Mouse (Mus musculus): ENCODE data around the gene Gm11168. TPM values are rescaled to one million over a fixed set of nuclear protein-coding genes. Genes with fewer than 3 reads are reported as not detected.
"Not testable (repeated sequence)": the region's sequence is repeated elsewhere in the genome, so short reads cannot be mapped to it uniquely, and the experiment has no call there.

Gm11168 gene
- polyA plus RNA-seq, 1 experiment from 2014 or later = not detected

GRCm38 (mm10) chr9:3023985-3024648, 21.0 kb downstream of the Gm11168 start:
- not testable (repeated sequence) for H3K27ac ChIP-seq (ENCODE audit: low read length); H3K9me3 ChIP-seq (ENCODE audit: control insufficient read depth, low read length); H3K4me2 ChIP-seq (ENCODE audit: low read depth, low read length); ATAC-seq; H3K27me3 ChIP-seq (replicated peaks; ENCODE audit: control insufficient read depth, insufficient read depth, low read length); H3K9ac ChIP-seq (ENCODE audit: low read depth, low read length); H3K4me3 ChIP-seq (ENCODE audit: low read length); H3K4me1 ChIP-seq (ENCODE audit: control insufficient read depth, insufficient read depth, low read length); H3K36me3 ChIP-seq (ENCODE audit: control insufficient read depth, insufficient read depth, low read length)
- 64% methylated on average over 15 of the region's 16 CpGs for WGBS

- H3K9ac ChIP-seq (ENCODE audit: low read depth, low read length); H3K4me3 ChIP-seq (ENCODE audit: low read length); H3K36me3 ChIP-seq (ENCODE audit: control insufficient read depth, insufficient read depth, low read length); ATAC-seq; H3K9me3 ChIP-seq (ENCODE audit: control insufficient read depth, low read length); H3K4me2 ChIP-seq (ENCODE audit: low read depth, low read length); H3K27me3 ChIP-seq (replicated peaks; ENCODE audit: control insufficient read depth, insufficient read depth, low read length); H3K27ac ChIP-seq (ENCODE audit: low read length); H3K4me1 ChIP-seq (ENCODE audit: control insufficient read depth, insufficient read depth, low read length): not testable (repeated sequence)
- WGBS = 72% methylated on average over 12 of the region's 12 CpGs
These were observed 21.8 kb downstream of the Gm11168 start, which contains the start of gene Gm10717 for GRCm38 (mm10) chr9:3024912-3025467. Gm10717 (plus strand) TSS chr9:3025417.

- not testable (repeated sequence) for H3K4me3 ChIP-seq (ENCODE audit: low read length); H3K36me3 ChIP-seq (ENCODE audit: control insufficient read depth, insufficient read depth, low read length); H3K4me1 ChIP-seq (ENCODE audit: control insufficient read depth, insufficient read depth, low read length); H3K9ac ChIP-seq (ENCODE audit: low read depth, low read length); ATAC-seq; H3K9me3 ChIP-seq (ENCODE audit: control insufficient read depth, low read length); H3K27me3 ChIP-seq (replicated peaks; ENCODE audit: control insufficient read depth, insufficient read depth, low read length); H3K4me2 ChIP-seq (ENCODE audit: low read depth, low read length); H3K27ac ChIP-seq (ENCODE audit: low read length)
- WGBS = 66% methylated on average over 4 of the region's 6 CpGs
These were observed 22.5 kb downstream of the Gm11168 start for GRCm38 (mm10) chr9:3025653-3026052.

- not testable (repeated sequence) for H3K9ac ChIP-seq (ENCODE audit: low read depth, low read length)
These were observed 23.0 kb downstream of the Gm11168 start for GRCm38 (mm10) chr9:3026136-3026535.

DNA sequence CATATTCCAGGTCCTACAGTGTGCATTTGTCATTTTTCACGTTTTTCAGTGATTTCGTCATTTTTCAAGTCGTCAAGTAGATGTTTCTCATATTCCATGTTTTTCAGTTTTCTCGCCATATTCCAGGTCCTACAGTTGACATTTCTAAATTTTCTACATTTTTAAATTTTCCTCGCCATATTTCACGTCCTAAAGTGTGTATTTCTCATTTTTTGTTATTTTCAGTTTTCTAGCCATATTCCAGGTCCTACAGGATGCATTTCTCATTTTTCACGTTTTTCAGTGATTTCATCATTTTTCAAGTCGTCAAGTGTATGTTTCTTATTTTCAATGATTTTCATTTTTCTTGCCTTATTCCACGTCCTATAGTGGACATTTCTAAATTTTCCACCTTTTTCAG, 23.6 kb downstream of the Gm11168 start:
- not testable (repeated sequence) for H3K27me3 ChIP-seq (replicated peaks; ENCODE audit: control insufficient read depth, insufficient read depth, low read length); H3K27ac ChIP-seq (ENCODE audit: low read length); H3K4me1 ChIP-seq (ENCODE audit: control insufficient read depth, insufficient read depth, low read length); H3K36me3 ChIP-seq (ENCODE audit: control insufficient read depth, insufficient read depth, low read length); ATAC-seq; H3K9me3 ChIP-seq (ENCODE audit: control insufficient read depth, low read length); H3K4me2 ChIP-seq (ENCODE audit: low read depth, low read length); H3K4me3 ChIP-seq (ENCODE audit: low read length); H3K9ac ChIP-seq (ENCODE audit: low read depth, low read length)
- 69% methylated on average over 9 of the region's 9 CpGs for WGBS

More at GRCm38 (mm10) chr9:3026136-3026535, 23.0 kb downstream of the Gm11168 start:
- not testable (repeated sequence) for H3K9me3 ChIP-seq (ENCODE audit: control insufficient read depth, low read length); H3K4me3 ChIP-seq (ENCODE audit: low read length); H3K36me3 ChIP-seq (ENCODE audit: control insufficient read depth, insufficient read depth, low read length); H3K27ac ChIP-seq (ENCODE audit: low read length); ATAC-seq; H3K4me2 ChIP-seq (ENCODE audit: low read depth, low read length); H3K4me1 ChIP-seq (ENCODE audit: control insufficient read depth, insufficient read depth, low read length); H3K27me3 ChIP-seq (replicated peaks; ENCODE audit: control insufficient read depth, insufficient read depth, low read length)
- 77% methylated on average over 5 of the region's 5 CpGs for WGBS

DNA sequence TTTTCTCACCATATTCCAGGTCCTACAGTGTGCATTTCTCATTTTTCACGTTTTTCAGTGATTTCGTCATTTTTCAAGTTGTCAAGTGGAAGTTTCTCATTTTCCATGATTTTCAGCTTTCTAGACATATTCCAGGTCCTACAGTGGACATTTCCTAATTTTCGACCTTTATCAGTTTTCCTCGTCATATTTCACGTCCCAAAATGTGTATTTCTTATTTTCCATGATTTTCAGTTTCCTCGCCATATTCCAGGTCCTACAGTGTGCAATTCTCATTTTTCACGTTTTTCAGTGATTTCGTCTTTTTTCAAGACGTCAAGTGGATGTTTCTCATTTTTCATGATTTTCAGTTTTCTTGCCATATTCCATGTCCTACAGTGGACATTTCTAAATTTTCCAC, 24.1 kb downstream of the Gm11168 start:
- not testable (repeated sequence) for H3K4me3 ChIP-seq (ENCODE audit: low read length); H3K36me3 ChIP-seq (ENCODE audit: control insufficient read depth, insufficient read depth, low read length); H3K4me2 ChIP-seq (ENCODE audit: low read depth, low read length); H3K27me3 ChIP-seq (replicated peaks; ENCODE audit: control insufficient read depth, insufficient read depth, low read length); H3K9ac ChIP-seq (ENCODE audit: low read depth, low read length); ATAC-seq; H3K4me1 ChIP-seq (ENCODE audit: control insufficient read depth, insufficient read depth, low read length); H3K27ac ChIP-seq (ENCODE audit: low read length); H3K9me3 ChIP-seq (ENCODE audit: control insufficient read depth, low read length)
- 73% methylated on average over 9 of the region's 9 CpGs for WGBS

DNA sequence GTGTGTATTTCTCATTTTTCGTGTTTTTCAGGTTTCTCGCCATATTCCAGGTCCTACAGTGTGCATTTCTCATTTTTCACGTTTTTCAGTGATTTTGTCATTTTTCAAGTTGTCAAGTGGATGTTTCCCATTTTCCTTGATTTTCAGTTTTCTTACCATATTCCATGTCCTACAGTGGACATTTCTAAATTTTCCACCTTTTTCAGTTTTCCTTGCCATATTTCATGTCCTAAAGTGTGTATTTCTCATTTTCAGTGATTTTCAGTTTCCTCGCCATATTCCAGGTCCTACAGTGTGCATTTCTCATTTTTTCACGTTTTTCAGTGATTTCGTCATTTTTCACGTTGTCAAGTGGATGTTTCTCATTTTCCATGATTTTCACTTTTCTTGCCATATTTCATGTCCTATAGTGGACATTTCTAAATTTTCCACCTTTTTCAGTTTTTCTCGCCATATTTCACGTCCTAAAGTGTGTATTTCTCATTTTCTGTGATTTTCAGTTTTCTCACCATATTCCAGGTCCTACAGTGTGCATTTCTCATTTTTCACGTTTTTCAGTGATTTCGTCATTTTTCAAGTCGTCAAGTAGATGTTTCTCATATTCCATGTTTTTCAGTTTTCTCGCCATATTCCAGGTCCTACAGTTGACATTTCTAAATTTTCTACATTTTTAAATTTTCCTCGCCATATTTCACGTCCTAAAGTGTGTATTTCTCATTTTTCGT, 26.3 kb downstream of the Gm11168 start:
- H3K4me2 ChIP-seq (ENCODE audit: low read depth, low read length) = not testable (repeated sequence)

GRCm38 (mm10) chr9:3030677-3031318, 27.7 kb downstream of the Gm11168 start:
- H3K27ac ChIP-seq (ENCODE audit: low read length); H3K36me3 ChIP-seq (ENCODE audit: control insufficient read depth, insufficient read depth, low read length); H3K27me3 ChIP-seq (replicated peaks; ENCODE audit: control insufficient read depth, insufficient read depth, low read length); H3K4me2 ChIP-seq (ENCODE audit: low read depth, low read length); H3K9me3 ChIP-seq (ENCODE audit: control insufficient read depth, low read length); H3K4me3 ChIP-seq (ENCODE audit: low read length); ATAC-seq; H3K4me1 ChIP-seq (ENCODE audit: control insufficient read depth, insufficient read depth, low read length); H3K9ac ChIP-seq (ENCODE audit: low read depth, low read length): not testable (repeated sequence)
- WGBS = 73% methylated on average over 2 of the region's 10 CpGs

More for the DNA sequence above, 26.3 kb downstream of the Gm11168 start:
- not testable (repeated sequence) for H3K27ac ChIP-seq (ENCODE audit: low read length); ATAC-seq; H3K9me3 ChIP-seq (ENCODE audit: control insufficient read depth, low read length); H3K4me3 ChIP-seq (ENCODE audit: low read length); H3K9ac ChIP-seq (ENCODE audit: low read depth, low read length); H3K36me3 ChIP-seq (ENCODE audit: control insufficient read depth, insufficient read depth, low read length); H3K4me1 ChIP-seq (ENCODE audit: control insufficient read depth, insufficient read depth, low read length); H3K27me3 ChIP-seq (replicated peaks; ENCODE audit: control insufficient read depth, insufficient read depth, low read length)
- WGBS = 66% methylated on average over 12 of the region's 16 CpGs

- not testable (repeated sequence) for H3K9ac ChIP-seq (ENCODE audit: low read depth, low read length); H3K4me3 ChIP-seq (ENCODE audit: low read length); H3K9me3 ChIP-seq (ENCODE audit: control insufficient read depth, low read length); ATAC-seq; H3K36me3 ChIP-seq (ENCODE audit: control insufficient read depth, insufficient read depth, low read length); H3K27me3 ChIP-seq (replicated peaks; ENCODE audit: control insufficient read depth, insufficient read depth, low read length); H3K27ac ChIP-seq (ENCODE audit: low read length); H3K4me1 ChIP-seq (ENCODE audit: control insufficient read depth, insufficient read depth, low read length); H3K4me2 ChIP-seq (ENCODE audit: low read depth, low read length)
- no CpG with 5 or more reads among the region's 8 CpGs for WGBS
These were observed 31.2 kb downstream of the Gm11168 start, which contains the start of gene Gm17535 for GRCm38 (mm10) chr9:3034299-3034698. Gm17535 (plus strand) TSS chr9:3034599.
